Mouse (Mus musculus) cerebellum, adult 2 months (tissue): ENCODE measurements at regions not wholly inside any gene's neighbourhood (a gene's known extent, or its start where the extent isn't known, plus 50 kb on each side); places are given as distances from the start of the nearest gene placed in this dataset.
"Not testable (repeated sequence)": the region's sequence is repeated elsewhere in the genome, so short reads cannot be mapped to it uniquely, and the experiment has no call there.

Experiments
- CTCF ChIP-seq: fragments of 200-500 bp; IDR thresholded peaks from 2 replicates; pipeline ENCODE4 v1.5.1; 2011; ENCODE audit warnings: low read depth, mild to moderate bottlenecking, control low read depth, low read length, moderate library complexity, borderline replicate concordance; ENCODE audit not compliant: insufficient read depth
- POLR2A ChIP-seq: fragments of 200-500 bp; IDR thresholded peaks from 2 replicates; pipeline ENCODE4 v1.6.1; 2011; ENCODE audit warnings: low read length, control low read depth, borderline replicate concordance; ENCODE audit not compliant: insufficient read depth

GRCm38 (mm10) chr8:20116785-20117184 lies 213.6 kb downstream of the Gm31371 start:
- not testable (repeated sequence) for TF ChIP-seq CTCF, POLR2A
